Mouse (Mus musculus) forebrain, embryonic 14.5 days (tissue): ENCODE measurements around the gene Baz1b. TPM values are rescaled to one million over a fixed set of nuclear protein-coding genes. Genes with fewer than 3 reads are reported as not detected.

Source experiments
- ATAC-seq: fragments of 200-750 bp; cut with Nextera tagmentation; 2 replicates; pipeline ENCODE4 v1.8.0; 2017; ENCODE audit warnings: mild to moderate bottlenecking, moderate library complexity
- DNase-seq: peaks from one replicate; pipeline ENCODE4 v3.0.0-alpha.2; 2015; ENCODE audit warnings: low spot score
- H3K27ac ChIP-seq: fragments of 300-500 bp; sonication (generic); 2 replicates; pipeline ENCODE4 v1.5.1; 2014; ENCODE audit warnings: low read depth, mild to moderate bottlenecking, control low read depth, low read length, moderate library complexity
- H3K27me3 ChIP-seq: fragments of 300-500 bp; sonication (generic); replicated peaks from 2 replicates; pipeline ENCODE4 v1.6.1; 2014; ENCODE audit warnings: low read length, control low read depth, mixed read lengths; ENCODE audit not compliant: control insufficient read depth, insufficient read depth
- H3K36me3 ChIP-seq: fragments of 300-500 bp; sonication (generic); 2 replicates; pipeline ENCODE4 v1.6.1; 2014; ENCODE audit warnings: low read length, control low read depth; ENCODE audit not compliant: control insufficient read depth, insufficient read depth
- H3K4me1 ChIP-seq: fragments of 300-500 bp; sonication (generic); 2 replicates; pipeline ENCODE4 v1.6.1; 2014; ENCODE audit warnings: antibody characterized with exemption, low read length, control low read depth; ENCODE audit not compliant: control insufficient read depth, insufficient read depth
- H3K4me2 ChIP-seq: fragments of 300-500 bp; sonication (generic); 2 replicates; pipeline ENCODE4 v1.6.1; 2014; ENCODE audit warnings: mild to moderate bottlenecking, control low read depth, low read length
- H3K4me3 ChIP-seq: fragments of 300-500 bp; sonication (generic); 2 replicates; pipeline ENCODE4 v1.5.1; 2014; ENCODE audit warnings: low read depth, low read length, control low read depth
- H3K9ac ChIP-seq: fragments of 300-500 bp; sonication (generic); 2 replicates; pipeline ENCODE4 v1.6.1; 2014; ENCODE audit warnings: mild to moderate bottlenecking, low read length, control low read depth, moderate library complexity
- H3K9me3 ChIP-seq: fragments of 300-500 bp; sonication (generic); replicated peaks from 2 replicates; pipeline ENCODE4 v1.6.1; 2016; ENCODE audit warnings: low read length, control low read depth, mixed read lengths; ENCODE audit not compliant: control insufficient read depth
- WGBS: fragments of 180-500 bp; shearing (Covaris S2); extraction: QIAGEN DNeasy Blood & Tissue Kit; methylation state at CpG from one replicate; pipeline ENCODE4 v1.1.7; 2014; 5-methylcytosine and 5-hydroxymethylcytosine counted together
- microRNA-seq: library from miRNA; unstranded; fragments of <30 nt; microRNA quantifications from one replicate; pipeline ENCODE4, GENCODE M21; 2016
- polyA plus RNA-seq: library from polyadenylated mRNA; unstranded; fragments of >200 nt; fragmentation: Nextera tagmentation; extraction: Ambion mirVana; gene quantifications from 2 replicates; pipeline ENCODE4 v1.2.1, GENCODE M21; 2014

Baz1b gene
- polyA plus RNA-seq, 1 experiment from 2014 or later: 35.5 TPM

GRCm38 (mm10) chr5:135290703-135291102 is 103.6 kb downstream of the Baz1b start:
- Histone ChIP-seq H3K4me3 (no peak overlapping the region), H3K9me3 (no peaks in the 10 kb centered on the region), H3K27me3 (no peaks in the 10 kb centered on the region), H3K4me1 (no peaks in the 10 kb centered on the region), H3K4me2 (no peak overlapping the region), H3K27ac (no peak overlapping the region), H3K36me3 (no peaks in the 10 kb centered on the region), H3K9ac (no peak overlapping the region)
- DNase-seq (no peak), ATAC-seq (no peak)
- 82% methylated on average over 6 of the region's 6 CpGs for WGBS

- H3K27ac ChIP-seq: no peak overlapping the region
- H3K27me3 ChIP-seq: no peaks in the 10 kb centered on the region
- H3K36me3 ChIP-seq: no peaks in the 10 kb centered on the region
- H3K4me2 ChIP-seq: no peak overlapping the region
- H3K9ac ChIP-seq: no peak overlapping the region
- no peak for ATAC-seq
- DNase-seq: no peak
- H3K9me3 ChIP-seq: no peaks in the 10 kb centered on the region
- 40% methylated on average over 4 of the region's 4 CpGs for WGBS
- H3K4me1 ChIP-seq: no peaks in the 10 kb centered on the region
- no peak overlapping the region for H3K4me3 ChIP-seq
These were observed 104.1 kb downstream of the Baz1b start for GRCm38 (mm10) chr5:135291193-135291592.

- H3K27me3 ChIP-seq: no peaks in the 10 kb centered on the region
- no peaks in the 10 kb centered on the region for H3K36me3 ChIP-seq
- H3K9ac ChIP-seq: no peak overlapping the region
- no peak overlapping the region for H3K27ac ChIP-seq
- no peaks in the 10 kb centered on the region for H3K9me3 ChIP-seq
- H3K4me2 ChIP-seq: no peak overlapping the region
- WGBS: 86% methylated on average over 2 of the region's 2 CpGs
- DNase-seq (no peak), ATAC-seq (no peak)
- H3K4me1 ChIP-seq: no peaks in the 10 kb centered on the region
- H3K4me3 ChIP-seq: no peak overlapping the region
These were observed 104.9 kb downstream of the Baz1b start for GRCm38 (mm10) chr5:135292001-135292400.

Small RNAs within 50 kb of the gene (microRNA-seq; reads per million reads assigned to microRNA genes)
- not detected for gene Gm25315

Other genes starting within 250 kb of the Baz1b start
- gene Cldn4, start 240.3 kb upstream of the Baz1b start, polyA plus RNA-seq: not detected in 2 replicates
- gene Cldn3, start 201.1 kb upstream of the Baz1b start, polyA plus RNA-seq: 5.9 and 9.0 TPM in 2 replicates
- 66.9 and 70.7 TPM in 2 replicates for gene Abhd11, start 178.1 kb upstream of the Baz1b start, polyA plus RNA-seq
- 57.0 and 78.5 TPM in 2 replicates for gene Stx1a, start 163.8 kb upstream of the Baz1b start, polyA plus RNA-seq
- 36.3 and 38.8 TPM in 2 replicates for gene Dnajc30, start 123.1 kb upstream of the Baz1b start, polyA plus RNA-seq
- 89.1 and 92.7 TPM in 2 replicates for gene Bud23, start 122.3 kb upstream of the Baz1b start, polyA plus RNA-seq
- gene Vps37d, start 109.0 kb upstream of the Baz1b start, polyA plus RNA-seq: 25.0 and 28.9 TPM in 2 replicates
- 0.36 and 0.64 TPM in 2 replicates for gene Mlxipl, start 97.4 kb upstream of the Baz1b start, polyA plus RNA-seq
- 16.3 and 17.4 TPM in 2 replicates for gene Tbl2, start 37.6 kb upstream of the Baz1b start, polyA plus RNA-seq
- 47.4 and 48.9 TPM in 2 replicates for gene Bcl7b, start 19.0 kb upstream of the Baz1b start, polyA plus RNA-seq
- gene Fzd9, start 64.0 kb downstream of the Baz1b start, polyA plus RNA-seq: 11.4 and 12.4 TPM in 2 replicates
- not detected in 2 replicates for gene Fkbp6, start 162.8 kb downstream of the Baz1b start, polyA plus RNA-seq
- not detected in 2 replicates for gene Trim50, start 166.0 kb downstream of the Baz1b start, polyA plus RNA-seq
- gene Nsun5, start 182.7 kb downstream of the Baz1b start, polyA plus RNA-seq: 27.2 and 29.9 TPM in 2 replicates
- 9.8 and 11.3 TPM in 2 replicates for gene Pom121, start 207.3 kb downstream of the Baz1b start, polyA plus RNA-seq